Mouse (Mus musculus): ENCODE data around the gene Tas2r125. TPM values are rescaled to one million over a fixed set of nuclear protein-coding genes. Genes with fewer than 3 reads are reported as not detected.
"Not testable (repeated sequence)": the region's sequence is repeated elsewhere in the genome, so short reads cannot be mapped to it uniquely, and the experiment has no call there.

Gene Tas2r125
- total and polyA plus RNA-seq, 3 experiments, result not detected

DNA sequence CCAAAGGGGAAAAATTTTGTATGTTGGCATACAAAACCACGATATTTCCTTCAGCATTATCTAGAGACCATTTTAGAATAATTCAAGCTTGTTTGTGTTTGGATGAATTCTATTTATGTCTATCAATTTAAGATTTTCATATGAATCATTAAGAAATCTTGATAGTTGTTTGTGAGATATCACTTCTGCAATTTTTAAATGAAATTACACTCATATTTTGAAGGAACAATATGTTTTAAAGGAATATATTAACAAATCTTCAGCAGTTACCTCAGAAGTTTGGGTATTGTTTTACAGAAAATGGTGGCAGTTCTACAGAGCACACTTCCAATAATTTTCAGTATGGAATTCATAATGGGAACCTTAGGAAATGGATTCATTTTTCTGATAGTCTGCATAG, 16.7 kb upstream of the Tas2r125 start, which contains the start of gene Tas2r113:
Gene Tas2r113, plus strand, starts transcription at position 301 of the 400 bp plus-strand sequence.
- Histone ChIP-seq H3K27ac (ENCODE audit: control insufficient read depth, low read depth, low read length) (no peak within 1 kb of the TSS), H3K4me3 (ENCODE audit: control insufficient read depth in 1 of 2, insufficient read depth in 1 of 2, low read depth in 2 of 2, low read length in 2 of 2) (no peak within 1 kb of the TSS), H3K36me3 (ENCODE audit: control insufficient read depth in 1 of 2, insufficient read depth in 2 of 2, low read length in 2 of 2) (no peaks in the 10 kb centered on the region), H3K79me2 (ENCODE audit: control insufficient read depth, insufficient read depth, low read length, poor library complexity) (no peaks in the 10 kb centered on the region), H3K27me3 (ENCODE audit: control insufficient read depth in 1 of 2, insufficient read depth in 2 of 2, low read length in 2 of 2) (no peaks in the 10 kb centered on the region), H3K9ac (ENCODE audit: control insufficient read depth, low read depth, low read length, poor library complexity, severe bottlenecking) (no peak within 1 kb of the TSS), H3K9me3 (replicated peaks; ENCODE audit: insufficient read depth, low read length) (no peaks in the 10 kb centered on the region), H3K4me1 (ENCODE audit: control insufficient read depth in 1 of 2, insufficient read depth in 2 of 2, low read length in 2 of 2) (no peaks in the 10 kb centered on the region)
- TF ChIP-seq GABPA (IDR thresholded peaks at IDR 0.05; ENCODE audit: low read depth, low read length), result no peak
- TF ChIP-seq SMC3 (IDR thresholded peaks at IDR 0.05; ENCODE audit: low read depth, low read length), result no peak
- no peak for TF ChIP-seq ZNF384 (IDR thresholded peaks at IDR 0.05; ENCODE audit: low read depth, low read length)
- TF ChIP-seq E2F4 (IDR thresholded peaks at IDR 0.05; ENCODE audit: borderline replicate concordance, low read depth, low read length), result no peak
- TF ChIP-seq EP300 (IDR thresholded peaks at IDR 0.05; ENCODE audit: low read depth in 1 of 2, low read length in 2 of 2), result no peak
- no peak for TF ChIP-seq NELFE (IDR thresholded peaks at IDR 0.05; ENCODE audit: low read depth, low read length)
- no peak for DNase-seq (ENCODE audit: low read depth, low spot score)

DNA sequence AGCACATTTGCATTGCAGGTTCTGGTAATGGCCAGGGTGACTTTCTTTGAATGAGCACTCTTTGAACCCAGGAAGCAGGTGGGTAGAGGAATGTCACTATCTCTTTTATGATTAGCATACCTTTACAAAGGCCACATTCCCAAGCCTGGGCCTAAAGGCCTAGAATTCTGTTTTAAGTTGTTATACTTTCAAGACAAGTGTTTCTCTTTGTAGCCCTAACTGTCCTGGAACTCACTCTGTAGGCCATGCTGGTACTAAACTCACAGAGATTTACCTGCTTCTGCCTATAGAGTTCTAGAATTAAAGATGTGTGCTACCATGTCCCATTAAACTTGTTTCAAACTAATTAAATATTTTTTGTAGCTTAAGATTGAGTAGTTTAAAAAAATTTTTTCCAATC, 31.9 kb downstream of the Tas2r125 start:
- not testable (repeated sequence) for H3K4me1 ChIP-seq (ENCODE audit: control insufficient read depth in 1 of 2, insufficient read depth in 2 of 2, low read length in 2 of 2)

DNA sequence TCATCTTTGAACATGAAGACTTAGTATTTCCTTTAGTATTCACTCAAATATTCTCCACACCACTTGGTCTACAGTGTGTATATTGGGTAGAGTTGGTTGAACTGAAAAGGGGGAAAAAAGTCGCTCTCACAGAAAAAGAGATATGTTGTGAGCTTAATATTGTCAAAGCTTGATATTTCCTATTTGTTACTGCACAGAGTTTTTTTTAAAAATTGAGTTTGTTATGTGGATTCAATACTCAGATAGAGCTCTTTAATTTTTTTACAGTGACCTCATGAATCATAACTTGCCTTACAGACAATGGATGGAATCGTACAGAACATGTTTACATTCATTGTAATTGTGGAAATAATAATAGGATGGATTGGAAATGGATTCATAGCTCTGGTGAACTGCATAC, 41.4 kb downstream of the Tas2r125 start, which contains the start of gene Tas2r129:
Gene Tas2r129, plus strand, starts transcription at position 301 of the 400 bp plus-strand sequence.
- no peak within 1 kb of the TSS for H3K9ac ChIP-seq (ENCODE audit: control insufficient read depth, low read depth, low read length, poor library complexity, severe bottlenecking)
- no peaks in the 10 kb centered on the region for H3K36me3 ChIP-seq (ENCODE audit: control insufficient read depth in 1 of 2, insufficient read depth in 2 of 2, low read length in 2 of 2)
- H3K4me3 ChIP-seq (ENCODE audit: control insufficient read depth in 1 of 2, insufficient read depth in 1 of 2, low read depth in 2 of 2, low read length in 2 of 2), result no peak within 1 kb of the TSS
- no peak within 1 kb of the TSS for H3K27ac ChIP-seq (ENCODE audit: control insufficient read depth, low read depth, low read length)
- H3K79me2 ChIP-seq (ENCODE audit: control insufficient read depth, insufficient read depth, low read length, poor library complexity), result no peaks in the 10 kb centered on the region
- H3K4me1 ChIP-seq (ENCODE audit: control insufficient read depth in 1 of 2, insufficient read depth in 2 of 2, low read length in 2 of 2), result no peaks in the 10 kb centered on the region
- DNase-seq (ENCODE audit: low read depth, low spot score), result no peak
- H3K27me3 ChIP-seq (ENCODE audit: control insufficient read depth in 1 of 2, insufficient read depth in 2 of 2, low read length in 2 of 2), result no peaks in the 10 kb centered on the region
- no peak for TF ChIP-seq ZNF384 (IDR thresholded peaks at IDR 0.05; ENCODE audit: low read depth, low read length)
- TF ChIP-seq TAL1 (IDR thresholded peaks at IDR 0.05; ENCODE audit: low read length), result no peak
- H3K9me3 ChIP-seq (replicated peaks; ENCODE audit: insufficient read depth, low read length), result no peaks in the 10 kb centered on the region

More for the DNA sequence above, 31.9 kb downstream of the Tas2r125 start:
- not testable (repeated sequence) for H3K9me3 ChIP-seq (replicated peaks; ENCODE audit: insufficient read depth, low read length); H3K36me3 ChIP-seq (ENCODE audit: control insufficient read depth in 1 of 2, insufficient read depth in 2 of 2, low read length in 2 of 2); H3K9ac ChIP-seq (ENCODE audit: control insufficient read depth, low read depth, low read length, poor library complexity, severe bottlenecking); H3K79me2 ChIP-seq (ENCODE audit: control insufficient read depth, insufficient read depth, low read length, poor library complexity); H3K4me3 ChIP-seq (ENCODE audit: control insufficient read depth in 1 of 2, insufficient read depth in 1 of 2, low read depth in 2 of 2, low read length in 2 of 2); DNase-seq (ENCODE audit: low read depth, low spot score); H3K27ac ChIP-seq (ENCODE audit: control insufficient read depth, low read depth, low read length); H3K27me3 ChIP-seq (ENCODE audit: control insufficient read depth in 1 of 2, insufficient read depth in 2 of 2, low read length in 2 of 2)

DNA sequence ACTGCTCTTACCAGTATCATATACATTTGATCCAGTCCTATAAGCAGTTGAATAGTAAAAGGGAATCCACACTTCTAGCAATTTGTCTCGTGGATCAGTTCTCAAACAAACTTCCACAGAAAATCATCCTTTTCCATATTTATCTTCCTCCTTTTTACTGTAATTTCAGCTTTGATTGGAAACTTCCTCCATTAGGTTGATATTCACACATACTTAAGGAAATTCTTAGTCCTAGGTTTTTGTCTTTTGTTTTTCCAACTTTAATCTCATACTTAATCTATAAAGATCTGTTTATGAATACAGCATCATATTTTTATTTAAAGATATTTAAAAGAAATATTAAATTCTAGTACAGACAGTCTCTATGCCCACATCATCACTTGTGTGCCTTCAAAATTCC, 48.4 kb downstream of the Tas2r125 start, which contains the start of gene Tas2r131:
Gene Tas2r131, minus strand, starts transcription at position 101 of the 400 bp plus-strand sequence.
- no peaks in the 10 kb centered on the region for H3K9me3 ChIP-seq (replicated peaks; ENCODE audit: insufficient read depth, low read length)
- no peaks in the 10 kb centered on the region for H3K27me3 ChIP-seq (ENCODE audit: control insufficient read depth in 1 of 2, insufficient read depth in 2 of 2, low read length in 2 of 2)
- H3K79me2 ChIP-seq (ENCODE audit: control insufficient read depth, insufficient read depth, low read length, poor library complexity), result no peaks in the 10 kb centered on the region
- H3K4me1 ChIP-seq (ENCODE audit: control insufficient read depth in 1 of 2, insufficient read depth in 2 of 2, low read length in 2 of 2), result no peaks in the 10 kb centered on the region
- H3K27ac ChIP-seq (ENCODE audit: control insufficient read depth, low read depth, low read length), result no peak within 1 kb of the TSS
- no peaks in the 10 kb centered on the region for H3K36me3 ChIP-seq (ENCODE audit: control insufficient read depth in 1 of 2, insufficient read depth in 2 of 2, low read length in 2 of 2)
- no peak for DNase-seq (ENCODE audit: low read depth, low spot score)
- no peak within 1 kb of the TSS for H3K9ac ChIP-seq (ENCODE audit: control insufficient read depth, low read depth, low read length, poor library complexity, severe bottlenecking)
- H3K4me3 ChIP-seq (ENCODE audit: control insufficient read depth in 1 of 2, insufficient read depth in 1 of 2, low read depth in 2 of 2, low read length in 2 of 2), result no peak within 1 kb of the TSS
- TF ChIP-seq JUND (IDR thresholded peaks at IDR 0.05; ENCODE audit: low read depth, low read length) (no peak), KAT2A (conservative IDR thresholded peaks at IDR 0.05; ENCODE audit: low read depth, low read length) (no peak), ZKSCAN1 (IDR thresholded peaks at IDR 0.05; ENCODE audit: low read depth, low read length) (no peak), TCF12 (IDR thresholded peaks at IDR 0.05; ENCODE audit: low read depth, low read length) (no peak), MAFK (IDR thresholded peaks at IDR 0.05; ENCODE audit: borderline replicate concordance, low read depth, low read length) (no peak), POLR2AphosphoS5 (IDR thresholded peaks at IDR 0.05; ENCODE audit: borderline replicate concordance, low read depth, low read length) (no peak), GATA1 (IDR thresholded peaks at IDR 0.05; ENCODE audit: low read depth, low read length) (no peak), RCOR1 (IDR thresholded peaks at IDR 0.05; ENCODE audit: low read depth, low read length) (no peak), GABPA (IDR thresholded peaks at IDR 0.05; ENCODE audit: low read depth, low read length) (no peak), MYC (IDR thresholded peaks at IDR 0.05; ENCODE audit: low read depth, low read length) (no peak), MAZ (IDR thresholded peaks at IDR 0.05; ENCODE audit: low read depth, low read length) (no peak), TBP (IDR thresholded peaks at IDR 0.05; ENCODE audit: low read depth, low read length) (no peak), CHD1 (IDR thresholded peaks at IDR 0.05; ENCODE audit: low read depth, low read length) (no peak), MYB (IDR thresholded peaks at IDR 0.05; ENCODE audit: low read depth, low read length) (no peak), RAD21 (IDR thresholded peaks at IDR 0.05; ENCODE audit: low read depth, low read length) (no peak), ETS1 (IDR thresholded peaks at IDR 0.05; ENCODE audit: low read depth, low read length) (no peak), TAL1 (IDR thresholded peaks at IDR 0.05; ENCODE audit: low read length) (no peak)
